Mouse (Mus musculus) gastrocnemius, adult 18-20 months (tissue): ENCODE measurements around the gene Ppp5c. TPM values are rescaled to one million over a fixed set of nuclear protein-coding genes. Genes with fewer than 3 reads are reported as not detected.
A peak's percentile ranks its signal among the peaks of the same experiment; 100 is the strongest.

ENCODE experiments used
- DNase-seq: peaks from one replicate; pipeline ENCODE4 v3.0.0; 2021; ENCODE audit warnings: low spot score
- total RNA-seq, 2 experiments: library from RNA; stranded (reverse); gene quantifications; 2 replicates each; pipeline ENCODE4 v1.2.3; 2021

Ppp5c gene
- total RNA-seq, 2 experiments from 2014 or later = 62.4 to 63.0 TPM

DNA sequence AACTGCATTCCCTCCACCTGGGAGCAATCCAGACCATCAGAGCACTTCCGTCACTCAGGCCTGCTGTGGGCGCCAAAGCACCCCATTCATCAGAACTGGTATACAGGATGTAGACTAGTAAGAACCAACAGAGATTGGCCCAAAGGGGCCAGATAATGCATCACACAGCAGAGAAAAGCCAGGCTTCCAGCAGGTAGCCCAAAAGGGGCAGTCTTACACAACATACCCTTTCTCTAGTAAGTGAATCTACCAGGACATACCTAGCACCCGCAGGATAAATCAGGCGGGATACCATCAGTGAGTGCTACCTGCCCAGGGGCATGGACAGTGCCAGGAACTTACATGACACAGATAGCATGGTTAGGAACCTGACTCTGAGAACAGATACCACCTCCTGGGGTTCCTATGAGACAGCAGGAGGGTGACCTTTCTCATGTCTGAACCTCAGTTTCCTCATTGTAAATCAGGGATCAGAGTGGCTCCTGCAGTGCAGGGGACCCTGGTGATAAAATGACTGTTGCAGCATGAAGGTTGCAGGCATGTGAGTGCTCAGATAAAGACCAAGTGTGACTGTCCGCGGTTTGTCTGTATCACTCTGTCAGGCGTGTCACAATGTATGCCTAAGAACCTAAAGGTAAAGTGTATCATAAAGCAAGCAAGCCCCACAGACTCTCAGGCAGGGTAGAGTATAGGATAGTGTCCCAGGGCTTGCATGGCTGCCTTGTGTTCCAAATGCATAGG lies 8.1 kb downstream of the Ppp5c start:
- DNase-seq = no peak

- no peak for DNase-seq
Observed at GRCm38 (mm10) chr7:17017921-17018320, 9.8 kb downstream of the Ppp5c start.

DNA sequence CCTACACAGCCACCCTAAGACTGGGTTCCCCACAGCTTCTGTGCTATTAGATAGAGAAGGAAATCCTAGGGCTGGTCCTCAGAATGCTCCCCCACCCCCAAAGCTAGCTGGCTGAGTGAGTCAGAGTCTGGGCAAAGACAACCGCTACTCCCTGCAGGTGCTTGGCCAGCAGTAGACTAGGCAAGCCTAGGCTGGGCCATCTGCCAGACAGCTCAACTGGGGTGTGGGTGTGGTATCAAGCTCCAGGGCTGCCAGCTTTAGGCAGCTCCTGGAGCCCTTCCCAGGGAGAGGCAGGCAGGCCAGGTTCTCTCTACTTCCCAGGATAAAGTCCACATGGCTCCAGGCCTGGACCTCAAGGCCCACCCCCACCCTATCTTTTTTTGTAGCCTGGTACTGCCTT lies 10.7 kb downstream of the Ppp5c start:
- peak; percentile 96 for DNase-seq

GRCm38 (mm10) chr7:17015381-17015780 lies 12.3 kb downstream of the Ppp5c start:
- DNase-seq = no peak

DNA sequence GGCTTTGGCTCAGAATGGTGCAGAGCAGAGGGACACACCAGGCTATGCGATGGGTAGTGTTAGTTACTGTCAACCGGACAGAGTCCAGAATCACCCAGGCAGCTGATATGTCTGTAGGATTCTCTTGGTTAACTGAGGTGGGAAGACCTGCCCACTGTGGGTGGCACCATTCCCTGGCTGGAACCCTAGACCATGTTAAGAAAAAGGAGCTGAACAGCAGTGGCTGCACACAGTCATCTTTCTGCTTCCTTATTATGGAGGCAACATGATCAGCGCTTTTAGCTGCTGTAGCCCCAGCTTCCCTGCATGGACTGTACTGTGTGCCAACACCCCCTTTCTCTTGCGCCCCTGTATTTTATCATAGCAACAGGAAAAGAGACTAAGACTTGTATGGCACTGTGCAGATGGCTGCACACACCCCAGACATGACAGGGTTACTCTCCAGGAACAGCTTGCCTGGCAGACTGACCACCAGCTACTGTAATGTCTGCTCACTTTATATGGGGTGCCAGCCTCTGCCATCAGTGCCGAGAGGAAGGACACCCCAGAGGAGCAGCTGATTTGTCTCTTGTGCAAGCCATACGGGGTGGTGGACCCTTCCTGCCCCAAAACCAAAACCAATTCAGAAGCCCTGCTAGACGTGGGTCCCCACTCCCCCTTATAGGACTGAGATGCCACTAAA lies 15.7 kb downstream of the Ppp5c start:
- DNase-seq = no peak

- no peak for DNase-seq
Observed at GRCm38 (mm10) chr7:17010010-17010347, 17.7 kb downstream of the Ppp5c start.

- DNase-seq = no peak
Observed at GRCm38 (mm10) chr7:17009326-17010009, 18.3 kb downstream of the Ppp5c start.

- DNase-seq = no peak
Observed at GRCm38 (mm10) chr7:17007300-17007699, 20.4 kb downstream of the Ppp5c start.

DNA sequence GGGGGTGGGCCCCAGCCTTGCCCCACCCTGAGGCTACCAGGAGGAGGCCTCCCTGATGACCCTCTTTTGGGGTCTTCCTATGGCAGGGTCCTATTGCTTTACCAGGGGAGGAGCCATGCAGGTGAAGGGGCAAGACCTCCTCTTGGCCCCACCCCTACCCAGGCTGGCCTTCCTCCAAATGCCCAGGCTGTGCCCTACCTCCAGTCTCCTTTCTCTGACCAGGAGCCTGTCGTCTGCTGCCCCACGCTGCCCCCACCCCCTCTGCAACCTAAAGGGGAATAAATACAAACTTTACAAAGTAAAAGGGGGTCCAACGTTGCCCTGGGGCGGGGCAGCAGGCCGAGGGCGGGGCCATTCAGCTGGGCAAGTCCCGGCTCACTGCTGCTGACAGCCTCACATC lies 23.0 kb downstream of the Ppp5c start:
- no peak for DNase-seq

- DNase-seq = no peak
Observed at GRCm38 (mm10) chr7:17003230-17003960, 24.3 kb downstream of the Ppp5c start.

DNA sequence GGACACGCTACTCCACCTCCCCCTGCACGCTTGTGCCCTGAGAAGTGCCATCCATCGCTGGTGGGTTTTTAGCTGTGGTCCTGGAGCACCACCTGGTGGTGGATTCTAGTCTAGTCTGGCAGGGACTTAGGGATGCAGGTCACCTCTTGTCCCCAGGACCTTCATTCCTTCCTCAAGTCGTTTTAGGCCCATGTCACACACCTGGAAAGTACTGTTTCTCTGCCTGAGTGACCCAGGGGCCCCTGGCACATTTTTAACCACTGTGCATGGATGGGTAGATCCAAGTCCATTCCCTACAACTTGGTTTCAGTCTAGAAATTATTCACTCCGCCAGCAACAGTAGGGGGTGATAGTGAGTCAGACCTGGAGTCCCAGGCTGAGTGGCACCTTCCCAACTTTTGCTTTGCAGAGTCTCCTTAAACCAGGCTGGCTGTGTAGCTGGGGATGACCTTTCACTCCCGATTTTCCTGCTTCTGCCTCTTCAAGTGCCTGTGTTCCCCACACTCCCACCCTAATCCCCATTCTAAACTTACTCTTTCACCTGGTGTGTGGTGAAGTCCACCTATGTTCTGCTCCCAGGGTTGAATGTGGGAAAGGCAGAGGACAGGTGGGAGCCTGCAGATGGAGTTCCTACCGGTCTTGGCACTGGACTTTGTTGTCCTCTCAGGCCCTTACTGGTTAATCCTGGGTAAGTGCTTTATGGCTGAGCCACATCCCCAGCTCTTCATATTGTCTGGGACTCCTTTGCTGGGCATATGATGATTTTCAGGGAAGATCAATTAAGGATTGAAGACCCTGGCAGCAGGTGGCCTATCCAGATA lies 25.1 kb downstream of the Ppp5c start:
- peak; percentile 83 for DNase-seq

DNA sequence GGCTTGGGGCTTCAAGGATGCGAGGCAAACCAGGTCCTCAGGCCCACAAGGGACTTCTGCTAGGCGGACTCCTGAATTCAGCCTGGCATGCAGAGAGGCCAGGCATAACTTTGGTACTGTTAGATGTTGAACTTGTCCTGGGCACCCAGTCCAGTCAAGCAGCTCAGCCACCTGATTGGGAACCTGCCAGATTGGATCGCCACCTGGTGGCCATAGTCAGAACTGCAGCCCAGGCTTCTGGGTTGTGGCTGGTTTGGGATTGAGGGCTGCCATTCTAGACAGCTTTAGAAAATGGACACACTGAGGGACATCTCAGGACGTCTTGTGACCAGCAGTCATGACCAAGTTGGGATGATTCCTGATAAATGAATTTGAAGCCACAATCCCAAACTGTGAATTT lies 28.1 kb downstream of the Ppp5c start:
- DNase-seq = peak; percentile 86

- no peak for DNase-seq
Observed at GRCm38 (mm10) chr7:16999233-16999632, 28.5 kb downstream of the Ppp5c start.

GRCm38 (mm10) chr7:16995345-16995744 lies 32.4 kb downstream of the Ppp5c start:
- DNase-seq = no peak

DNA sequence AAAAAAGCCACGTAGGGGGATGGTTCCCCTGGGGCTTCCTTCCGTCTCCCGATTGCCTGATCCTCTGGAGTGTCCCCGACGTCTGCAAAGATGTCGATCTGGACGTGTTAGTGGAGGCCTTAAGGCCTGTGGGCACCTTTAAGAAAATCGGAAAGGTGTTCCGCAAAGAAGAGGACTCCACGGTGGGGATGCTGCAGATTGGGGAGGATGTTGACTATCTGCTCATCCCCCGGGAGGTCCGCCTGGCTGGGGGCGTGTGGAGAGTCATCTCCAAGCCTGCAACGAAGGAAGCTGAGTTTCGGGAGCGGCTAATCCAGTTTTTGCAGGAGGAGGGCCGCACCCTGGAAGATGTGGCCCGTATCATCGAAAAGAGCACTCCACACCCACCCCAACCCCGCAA lies 33.3 kb downstream of the Ppp5c start:
- no peak for DNase-seq

- peak; percentile 82 for DNase-seq
Observed at GRCm38 (mm10) chr7:16993651-16994399, 33.9 kb downstream of the Ppp5c start.

GRCm38 (mm10) chr7:16992451-16992807 lies 35.3 kb downstream of the Ppp5c start, which contains the start of gene Ccdc8:
Gene Ccdc8, plus strand, starts transcription at chr7:16992708.
- DNase-seq = no peak

DNA sequence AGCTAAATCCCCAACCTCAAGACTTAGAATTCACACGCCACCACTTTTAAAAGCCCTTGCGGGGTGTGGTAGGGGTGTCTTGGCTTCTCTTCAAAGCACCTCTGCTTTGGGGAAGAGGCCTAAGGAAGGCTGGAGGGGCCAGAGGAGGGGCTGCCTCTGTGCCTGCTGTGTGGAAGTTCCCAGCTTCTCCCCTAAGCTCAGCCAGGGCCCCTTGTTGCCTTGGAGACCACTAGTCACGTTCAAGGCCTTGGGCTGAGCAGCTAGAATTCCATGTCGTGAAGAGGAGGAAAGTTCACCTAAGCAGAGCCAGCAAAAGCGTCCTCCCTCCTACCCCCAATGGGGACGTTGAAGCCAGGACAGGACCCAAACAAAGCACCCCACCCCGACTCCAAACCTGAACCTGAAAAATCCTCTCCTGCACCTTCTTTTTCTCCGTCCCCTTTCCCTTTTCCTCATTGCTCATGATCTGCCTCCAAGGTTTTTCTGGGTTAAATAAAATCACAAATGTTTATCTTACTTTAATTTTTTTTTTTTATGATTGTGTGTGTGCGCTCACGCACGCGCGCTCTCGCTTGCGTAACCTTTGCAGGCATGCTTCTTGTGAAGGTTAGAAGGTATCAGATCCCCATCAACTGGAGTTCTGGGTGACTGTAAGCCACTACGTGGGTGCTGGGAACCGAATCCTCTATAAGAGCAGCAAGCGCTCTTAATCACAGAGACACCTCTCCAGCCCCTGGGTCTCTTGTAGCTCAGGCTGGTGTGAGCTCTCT lies 35.9 kb downstream of the Ppp5c start:
- no peak for DNase-seq

- DNase-seq = no peak
Observed at GRCm38 (mm10) chr7:16990006-16990744, 37.5 kb downstream of the Ppp5c start.
